Mouse (Mus musculus) heart, embryonic 10.5 days (tissue): ENCODE data around the gene P2ry13. TPM values are rescaled to one million over a fixed set of nuclear protein-coding genes. Genes with fewer than 3 reads are reported as not detected.

Experiments
- polyA plus RNA-seq: library from polyadenylated mRNA; unstranded; fragments of >200 nt; fragmentation: Nextera tagmentation; extraction: Ambion mirVana; gene quantifications from 2 replicates; pipeline ENCODE4 v1.2.1, GENCODE M21; 2016

P2ry13 gene
- polyA plus RNA-seq, 1 experiment from 2014 or later = 0.29 TPM

Other genes with a start within 250 kb of the P2ry13 start
- gene Med12l, start 205.1 kb downstream of the P2ry13 start, polyA plus RNA-seq = 4.3 and 4.5 TPM in 2 replicates
- 0.89 and 1.7 TPM in 2 replicates for gene Gpr171, start 109.1 kb downstream of the P2ry13 start, polyA plus RNA-seq
- 1.4 and 3.4 TPM in 2 replicates for gene P2ry14, start 57.3 kb downstream of the P2ry13 start, polyA plus RNA-seq
- gene Gpr87, start 15.8 kb downstream of the P2ry13 start, polyA plus RNA-seq = 0.18 TPM in 1 of 2 replicates, not detected in the other
- gene P2ry12, start 52.0 kb upstream of the P2ry13 start, polyA plus RNA-seq = 0.30 and 0.73 TPM in 2 replicates
- 1.7 and 2.0 TPM in 2 replicates for gene Igsf10, start 133.5 kb upstream of the P2ry13 start, polyA plus RNA-seq